Mouse (Mus musculus) lung, adult 2 months (tissue): ENCODE results near the gene Nisch. TPM values are rescaled to one million over a fixed set of nuclear protein-coding genes. Genes with fewer than 3 reads are reported as not detected.

Source experiments
- DNase-seq: peaks from one replicate; pipeline ENCODE4 v3.0.0; 2022
- H3K4me1 ChIP-seq: fragments of 200-500 bp; 2 replicates; pipeline ENCODE4 v1.6.1; 2011; ENCODE audit warnings: low read length; ENCODE audit not compliant: control insufficient read depth, insufficient read depth
- H3K4me3 ChIP-seq: fragments of 200-500 bp; replicated peaks from 2 replicates; pipeline ENCODE3; 2011; ENCODE audit warnings: low read depth, mild to moderate bottlenecking, control low read depth, low read length; ENCODE audit errors: extremely low read depth
- CTCF ChIP-seq: fragments of 200-500 bp; IDR thresholded peaks from 2 replicates; pipeline ENCODE4 v1.5.1; 2011; ENCODE audit warnings: mild to moderate bottlenecking, low read length, control low read depth; ENCODE audit not compliant: insufficient read depth
- POLR2A ChIP-seq: fragments of 200-500 bp; IDR thresholded peaks from 2 replicates; pipeline ENCODE4 v1.6.1; 2011; ENCODE audit warnings: low read depth, mild to moderate bottlenecking, control low read depth, low read length, borderline replicate concordance; ENCODE audit errors: extremely low read depth
- WGBS: fragments of 180-500 bp; shearing (Covaris S2); methylation state at CpG from one replicate; pipeline ENCODE4 v1.1.7; 2018; 5-methylcytosine and 5-hydroxymethylcytosine counted together
- polyA plus RNA-seq: library from polyadenylated mRNA; depleted of rRNA; stranded (reverse); fragments of >200 nt; gene quantifications from 2 replicates; pipeline ENCODE4 v1.2.3, GENCODE M21; 2012; rRNA removed

Gene Nisch
- polyA plus RNA-seq, 1 experiment: 458 TPM

DNA sequence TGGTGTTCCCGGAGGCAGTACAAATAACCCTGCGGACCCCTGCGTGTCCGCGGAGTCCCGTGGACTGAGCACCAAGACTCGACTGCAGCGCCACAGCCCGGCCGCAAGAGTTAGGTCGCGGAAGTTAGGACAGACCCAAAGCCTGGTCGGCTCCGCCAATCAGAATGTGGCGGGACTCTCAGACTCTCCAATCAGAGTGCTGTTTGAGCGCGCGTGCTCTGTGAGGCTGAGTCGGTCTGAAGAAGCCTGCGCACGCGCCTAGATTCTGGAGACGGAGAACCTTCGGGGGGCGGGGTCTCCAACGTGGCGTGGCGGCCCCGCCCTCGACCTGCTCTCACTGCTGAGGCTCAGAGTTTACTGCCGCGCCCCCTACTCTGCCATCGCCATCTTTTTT lies 87.9 kb downstream of the Nisch start, which contains the start of gene Smim4:
Gene Smim4, minus strand, starts transcription at position 131 of the 394 bp plus-strand sequence.
- peak within 1 kb of the TSS; percentile 80 for H3K4me3 ChIP-seq
- under 1% methylated on average over 33 of the region's 33 CpGs for WGBS
- peak; percentile 92 for DNase-seq
- TF ChIP-seq CTCF (peak; percentile 39; the same call in 1 of the 2 replicates), POLR2A (peak; percentile 97)
- peaks cover 4% of the 10 kb centered on the region; the same call in 1 of the 2 replicates for H3K4me1 ChIP-seq

DNA sequence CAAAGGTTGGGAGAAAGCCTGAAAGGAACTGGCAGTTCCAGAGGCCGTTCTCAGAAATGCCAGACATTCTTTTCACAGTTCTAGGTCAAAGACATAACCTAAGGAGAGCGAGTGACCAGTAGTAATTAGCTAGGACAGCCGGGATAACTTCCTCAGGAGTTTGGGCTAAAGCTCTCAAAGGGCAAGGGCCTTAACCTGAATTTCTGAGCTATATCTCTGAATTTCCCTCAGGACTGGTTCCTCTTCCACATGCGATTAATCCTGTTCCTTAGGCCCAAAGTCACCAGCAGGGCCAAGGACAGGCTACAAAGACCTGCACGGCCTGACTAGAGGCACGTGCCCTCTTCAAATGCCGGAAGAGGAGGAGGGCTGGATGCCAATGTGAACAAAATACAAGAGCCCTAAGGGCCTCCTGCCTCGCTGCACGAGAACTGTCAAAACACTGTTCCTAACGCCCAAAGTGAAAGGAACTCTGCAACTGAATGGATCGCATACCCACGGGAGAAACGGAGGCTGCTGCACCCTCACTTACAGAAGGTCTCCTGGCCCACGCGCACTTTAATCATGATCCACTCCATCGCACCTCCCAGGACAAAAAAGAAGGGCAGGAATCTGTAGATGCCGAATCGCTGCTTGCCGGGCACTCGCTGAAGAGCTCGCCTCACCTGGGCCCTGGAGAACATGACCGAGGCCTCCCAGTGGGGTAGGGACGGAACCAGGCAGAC lies 88.5 kb downstream of the Nisch start:
- peak; percentile 83 for DNase-seq
- under 1% methylated on average over 23 of the region's 23 CpGs for WGBS
- Histone ChIP-seq H3K4me3 (peak overlapping the region; percentile 80), H3K4me1 (peaks cover 6% of the 10 kb centered on the region)
- no peak for TF ChIP-seq POLR2A

DNA sequence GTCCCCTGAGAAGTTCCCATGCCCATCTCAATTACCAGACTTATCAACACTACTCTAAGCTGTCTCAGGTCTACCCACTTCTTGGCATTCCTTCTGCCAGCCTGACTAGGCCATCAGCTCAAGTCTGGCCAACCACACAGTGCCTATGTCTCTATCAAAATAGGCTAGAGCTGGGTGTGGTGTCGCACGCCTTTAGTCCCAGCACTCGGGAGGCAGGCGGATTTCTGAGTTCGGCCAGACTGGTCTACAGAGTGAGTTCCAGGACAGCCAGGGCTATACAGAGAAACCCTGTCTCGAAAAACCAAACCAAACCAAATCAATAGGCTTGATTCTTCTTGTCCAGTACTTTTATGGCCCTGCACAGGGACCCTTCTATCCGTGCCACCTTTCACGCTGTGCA lies 89.9 kb downstream of the Nisch start:
- WGBS: 82% methylated on average over 8 of the region's 8 CpGs

DNA sequence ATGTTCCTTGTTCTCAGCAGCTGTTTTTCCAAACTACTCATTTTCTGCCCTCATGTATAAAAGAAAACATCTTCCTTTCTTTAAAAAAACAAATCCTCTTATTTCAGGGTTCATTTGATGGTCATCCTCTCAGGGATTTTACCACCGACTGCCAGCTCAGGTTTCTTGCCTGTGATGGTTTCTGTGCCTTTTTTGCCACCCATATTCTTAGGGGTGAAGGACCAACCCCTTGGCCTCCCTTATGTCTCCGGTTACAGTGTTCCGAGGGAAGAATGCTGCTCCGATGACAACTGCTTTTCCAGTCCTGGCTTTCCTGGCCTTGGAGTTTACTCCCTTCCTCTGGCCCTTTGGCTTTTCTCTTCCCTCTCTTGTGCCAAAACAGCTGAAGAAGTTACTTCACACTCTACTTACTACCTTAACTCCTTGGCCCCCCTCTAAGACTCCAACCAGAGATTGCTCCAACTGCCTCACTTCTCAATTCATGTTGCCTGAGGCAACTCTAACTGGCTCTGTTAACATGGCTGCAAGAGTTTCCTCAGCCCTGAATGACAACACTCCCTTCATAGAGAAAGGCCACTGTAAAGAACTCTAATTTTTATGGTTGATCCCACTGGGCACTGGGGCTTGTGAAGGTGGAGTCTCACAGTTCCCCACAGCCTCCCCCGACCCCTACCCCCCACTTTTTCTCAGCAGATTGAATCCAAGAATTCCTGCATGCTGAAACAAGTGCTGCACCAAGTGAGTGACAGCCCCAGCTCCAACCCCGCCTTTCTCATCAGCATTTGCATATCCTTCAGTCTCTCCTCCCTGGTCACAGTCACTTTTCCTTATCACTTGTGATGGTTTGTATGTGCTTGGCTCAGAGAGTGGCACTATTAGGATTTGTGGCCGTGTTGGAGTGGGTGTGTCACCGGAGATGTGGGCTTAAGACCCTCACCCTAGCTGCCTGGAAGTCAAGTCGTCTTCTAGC lies 91.4 kb downstream of the Nisch start:
- 48% methylated on average over 9 of the region's 9 CpGs for WGBS
- H3K4me3 ChIP-seq: no peak overlapping the region
- DNase-seq: no peak
- TF ChIP-seq CTCF: no peak
- H3K4me1 ChIP-seq: peaks cover 6% of the 10 kb centered on the region

More for the DNA sequence above, 89.9 kb downstream of the Nisch start:
- Histone ChIP-seq H3K4me3 (peak overlapping the region; percentile 13), H3K4me1 (peaks cover 6% of the 10 kb centered on the region)
- no peak for DNase-seq
- TF ChIP-seq POLR2A: no peak
- TF ChIP-seq CTCF: no peak

Other genes with a start within 250 kb of the Nisch start
- gene Glt8d1, start 215.5 kb downstream of the Nisch start, polyA plus RNA-seq: 17.2 and 21.6 TPM in 2 replicates
- 92.6 and 173 TPM in 2 replicates for gene Spcs1, start 215.3 kb downstream of the Nisch start, polyA plus RNA-seq
- gene Pbrm1, start 197.8 kb downstream of the Nisch start, polyA plus RNA-seq: 12.8 and 14.7 TPM in 2 replicates
- gene Gnl3, start 197.8 kb downstream of the Nisch start, polyA plus RNA-seq: 7.9 and 13.2 TPM in 2 replicates
- gene Smim4, start 88.0 kb downstream of the Nisch start, polyA plus RNA-seq: 58.1 and 70.0 TPM in 2 replicates
- gene Nt5dc2, start 85.9 kb downstream of the Nisch start, polyA plus RNA-seq: 147 and 266 TPM in 2 replicates
- 114 and 136 TPM in 2 replicates for gene Stab1, start 48.3 kb downstream of the Nisch start, polyA plus RNA-seq
- gene Tnnc1, start 8.6 kb downstream of the Nisch start, polyA plus RNA-seq: 25.4 and 32.2 TPM in 2 replicates
- 95.9 and 109 TPM in 2 replicates for gene Sema3g, start 914 bp upstream of the Nisch start, polyA plus RNA-seq
- gene Phf7, start 34.4 kb upstream of the Nisch start, polyA plus RNA-seq: 4.8 and 5.4 TPM in 2 replicates
- gene Bap1, start 34.5 kb upstream of the Nisch start, polyA plus RNA-seq: 43.9 and 48.3 TPM in 2 replicates
- 3.9 and 5.5 TPM in 2 replicates for gene Dnah1, start 107.0 kb upstream of the Nisch start, polyA plus RNA-seq
- gene Capn7, start 119.7 kb upstream of the Nisch start, polyA plus RNA-seq: 11.0 and 12.2 TPM in 2 replicates
- 40.9 and 50.1 TPM in 2 replicates for gene Sh3bp5, start 219.1 kb upstream of the Nisch start, polyA plus RNA-seq